Mouse (Mus musculus) thymus, adult 2 months (tissue): ENCODE measurements around the gene Ptprs.

Source experiments
- CTCF ChIP-seq: fragments of 200-500 bp; IDR thresholded peaks from 2 replicates; pipeline ENCODE4 v1.5.1; 2012; ENCODE audit warnings: mild to moderate bottlenecking, control low read depth, low read length, moderate library complexity, borderline replicate concordance; ENCODE audit not compliant: control insufficient read depth, poor library complexity, insufficient read depth; ENCODE audit errors: extremely low read depth
- POLR2A ChIP-seq: fragments of 200-500 bp; IDR thresholded peaks from 2 replicates; pipeline ENCODE4 v1.6.1; 2012; ENCODE audit warnings: mild to moderate bottlenecking, low read length, control low read depth, moderate library complexity; ENCODE audit not compliant: control insufficient read depth, poor library complexity, insufficient read depth; ENCODE audit errors: extremely low read depth

DNA sequence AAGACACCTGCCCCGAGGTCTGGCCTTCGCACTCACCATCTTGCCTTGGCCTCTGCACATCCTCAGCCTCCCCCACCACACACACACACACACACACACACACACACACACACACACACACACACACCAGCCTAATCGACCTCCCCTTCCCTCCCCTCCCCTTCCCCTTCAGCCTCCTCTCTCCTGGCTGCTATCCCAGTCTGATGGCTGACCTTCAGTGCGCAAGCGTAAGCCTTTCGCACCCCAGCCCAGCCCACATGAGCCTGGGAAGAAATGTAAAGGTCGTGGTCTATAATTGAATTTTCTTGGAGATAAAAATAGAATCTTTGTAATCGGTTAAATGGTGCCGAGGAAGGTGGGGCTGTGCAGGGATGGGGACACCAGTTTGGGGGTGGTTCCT, 8.8 kb upstream of the Ptprs start:
- TF ChIP-seq POLR2A (no peak), CTCF (no peak)
